Comparison of ENCODE assay signal across 13 mouse cellular contexts in the genomic region with DNA sequence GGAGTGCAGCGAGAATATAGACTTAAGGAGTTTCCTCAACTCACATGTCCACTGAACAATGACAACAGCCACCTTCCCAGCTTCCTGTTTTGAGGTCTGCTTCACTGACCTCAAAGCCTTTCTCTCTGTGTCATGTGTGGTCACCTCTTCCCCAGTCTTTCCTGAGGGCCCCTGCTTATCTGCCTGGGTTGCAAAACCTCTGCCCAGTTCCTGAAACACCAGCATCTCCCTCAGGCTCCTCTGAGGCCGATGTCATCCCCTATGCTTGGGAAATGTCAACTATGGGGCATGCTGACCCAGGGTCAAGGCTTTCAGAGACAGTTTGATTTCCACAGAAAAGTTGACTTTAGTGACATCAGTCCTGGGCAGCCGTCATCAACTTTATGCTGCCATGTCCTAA. TPM values are rescaled to one million over a fixed set of nuclear protein-coding genes. Genes with fewer than 3 reads are reported as not detected.
DNase-seq lines count a peak whose midpoint lies in the region; ATAC-seq lines count a peak whose summit lies in the region.
"Had no signal": no experiment of that assay in that cellular context is flagged by ENCODE, and none has a peak within 500 bp of the region (broad histone marks: within the 10 kb centered on the region; RNA-seq: fewer than 3 reads in every experiment).

No protein-coding gene starts in this region.

- H3K4me1 ChIP-seq in heart, embryonic 10.5 days: peaks cover 42% of the 10 kb centered on the region
- peaks cover 52% of the 10 kb centered on the region for H3K4me1 ChIP-seq in kidney, embryonic 15.5 days

- no peak overlapping the region for H3K9ac ChIP-seq in kidney, embryonic 15.5 days
- H3K9ac ChIP-seq: hindbrain, embryonic 15.5 days had no signal

- H3K27ac ChIP-seq in heart, embryonic 10.5 days: peak overlapping the region; percentile 69
- H3K27ac ChIP-seq in kidney, embryonic 15.5 days: no peak overlapping the region
- H3K27ac ChIP-seq: forebrain, embryonic 10.5 days; hindbrain, embryonic 15.5 days had no signal

- 21% methylated on average over 3 of the region's 3 CpGs for WGBS in heart, embryonic 10.5 days
- WGBS in kidney, embryonic 15.5 days: 60% methylated on average over 3 of the region's 3 CpGs

- no peak for DNase-seq in heart, embryonic 10.5 days (ENCODE audit: low spot score)
- DNase-seq in heart, postnatal 4 days: no peak
- peak; percentile 23 to 31 for DNase-seq in B cell, adult 2 months
- DNase-seq in liver: peak; percentile 56
- no peak for DNase-seq in cerebellum, postnatal 36 days
- no peak for DNase-seq in cerebellum, adult 11-12 months
- DNase-seq: gastrocnemius, postnatal 14 days; midbrain, embryonic 14.5 days; thymus, postnatal 4 days had no signal

- no peaks in the 10 kb centered on the region for H3K9me3 ChIP-seq in heart, embryonic 10.5 days
- no peaks in the 10 kb centered on the region for H3K9me3 ChIP-seq in kidney, embryonic 15.5 days (replicated peaks)
- H3K9me3 ChIP-seq: forebrain, embryonic 10.5 days; hindbrain, embryonic 15.5 days had no signal

- no peaks in the 10 kb centered on the region for H3K36me3 ChIP-seq in heart, embryonic 10.5 days
- no peaks in the 10 kb centered on the region for H3K36me3 ChIP-seq in kidney, embryonic 15.5 days
- H3K36me3 ChIP-seq: forebrain, embryonic 10.5 days; hindbrain, embryonic 15.5 days had no signal

- peak; percentile 75 for ATAC-seq in megakaryocyte progenitor cell, adult 5-6 weeks (replicated peaks; ENCODE audit: poor library complexity)
- ATAC-seq in kidney, embryonic 15.5 days (replicated peaks; ENCODE audit: low FRiP score): no peak

- H3K4me2 ChIP-seq in kidney, embryonic 15.5 days: no peak overlapping the region
- H3K4me2 ChIP-seq: hindbrain, embryonic 15.5 days had no signal

- no peak overlapping the region for H3K4me3 ChIP-seq in heart, embryonic 10.5 days
- H3K4me3 ChIP-seq in kidney, embryonic 15.5 days (replicated peaks): no peak overlapping the region
- H3K4me3 ChIP-seq: forebrain, embryonic 10.5 days; hindbrain, embryonic 15.5 days had no signal

- no peaks in the 10 kb centered on the region; the same call in 1 of the 2 replicates for H3K27me3 ChIP-seq in heart, embryonic 10.5 days (ENCODE audit: insufficient read depth, poor library complexity, severe bottlenecking)
- H3K27me3 ChIP-seq in kidney, embryonic 15.5 days: no peaks in the 10 kb centered on the region
- H3K27me3 ChIP-seq: hindbrain, embryonic 15.5 days had no signal

RNA-seq across cellular contexts. Expression of a gene that starts 29.2 kb away (rescaled TPM):
- 134 and 256 TPM in 2 replicates for polyA plus RNA-seq in heart, embryonic 10.5 days (2016; fragmentation: Nextera tagmentation; extraction: Ambion mirVana)
- 100 to 1,000 TPM; 254 to 273 TPM for total RNA-seq in heart, postnatal 4 days (2021)
- total RNA-seq in megakaryocyte progenitor cell, adult 5-6 weeks (2015): 0.07 and 0.39 TPM in 2 replicates
- 0.58 and 1.5 TPM in 2 replicates for total RNA-seq in megakaryocyte progenitor cell, adult 5-6 weeks (2017)
- 30.4 and 39.7 TPM in 2 replicates for polyA plus RNA-seq in kidney, embryonic 15.5 days (2015; fragmentation: Nextera tagmentation; extraction: Ambion mirVana)

RNA-seq across cellular contexts. Expression of a gene that starts 53.6 kb away (rescaled TPM):
- polyA plus RNA-seq in heart, embryonic 10.5 days (2016; fragmentation: Nextera tagmentation; extraction: Ambion mirVana): 0.73 and 0.91 TPM in 2 replicates
- 1 to 10 TPM; 6.4 to 6.6 TPM for total RNA-seq in heart, postnatal 4 days (2021)
- total RNA-seq in megakaryocyte progenitor cell, adult 5-6 weeks (2015): not detected in 2 replicates
- total RNA-seq in megakaryocyte progenitor cell, adult 5-6 weeks (2017): 0.04 TPM in 1 of 2 replicates, not detected in the other
- 6.2 and 7.7 TPM in 2 replicates for polyA plus RNA-seq in kidney, embryonic 15.5 days (2015; fragmentation: Nextera tagmentation; extraction: Ambion mirVana)

Comparison
In these comparisons a context has a peak if more than half of its experiments do, and no peak if none do; other contexts are left out.
1. DNase-seq: peak in B cell, adult 2 months (2 of 2) and liver (single experiment); none in heart, embryonic 10.5 days (single experiment), heart, postnatal 4 days (single experiment), cerebellum, postnatal 36 days (0 of 2) and cerebellum, adult 11-12 months (single experiment).
2. RNA of a gene that starts 29.2 kb away (total RNA-seq): 254 to 273 TPM in heart, postnatal 4 days; 0.07 to 1.5 TPM in megakaryocyte progenitor cell, adult 5-6 weeks; every median in the first group is over 100 times any median in the second.
3. RNA of a gene that starts 53.6 kb away (total RNA-seq): 6.4 to 6.6 TPM in heart, postnatal 4 days; 0.04 TPM in megakaryocyte progenitor cell, adult 5-6 weeks; every median in the first group is over 4 times any median in the second.